Mouse (Mus musculus): ENCODE data around the gene Rbks. TPM values are rescaled to one million over a fixed set of nuclear protein-coding genes. Genes with fewer than 3 reads are reported as not detected.
"Not testable (repeated sequence)": the region's sequence is repeated elsewhere in the genome, so short reads cannot be mapped to it uniquely, and the experiment has no call there.

The Rbks gene
- polyA plus RNA-seq, 1 experiment from 2014 or later = 1.7 TPM

DNA sequence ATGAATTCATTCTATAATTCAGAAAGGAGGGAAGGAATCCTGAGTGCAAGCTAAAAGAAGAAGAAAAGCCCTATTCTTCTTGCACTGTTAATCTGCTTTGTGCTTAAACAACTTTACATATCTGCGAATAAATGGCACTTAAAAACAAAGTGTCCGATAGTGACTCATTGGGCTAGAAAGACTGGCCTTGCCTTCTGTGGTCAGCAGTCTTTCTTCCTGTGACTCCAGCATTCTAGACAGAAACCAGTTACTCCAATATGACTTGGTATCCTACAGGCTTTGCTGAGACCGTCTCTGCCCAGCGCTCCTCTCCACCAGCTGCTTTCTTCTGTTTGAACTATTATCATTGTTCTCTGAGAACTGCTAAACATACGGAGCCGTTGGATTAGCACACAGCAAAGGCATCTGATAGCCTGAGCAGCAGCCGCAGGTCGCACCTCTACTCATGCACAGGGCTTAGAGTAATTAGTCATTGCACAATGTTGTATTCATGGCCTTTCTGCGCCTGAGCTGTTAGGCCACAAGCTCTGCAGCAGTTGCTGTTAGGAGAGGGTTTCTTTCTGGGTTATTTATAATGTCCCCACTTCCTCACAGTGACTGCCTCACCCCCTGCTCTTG, 60.7 kb downstream of the Rbks start:
- ATAC-seq (ENCODE audit: low FRiP score) = no peak
- peaks cover 17% of the 10 kb centered on the region for H3K4me1 ChIP-seq
- no peak overlapping the region for H3K9ac ChIP-seq
- H3K4me3 ChIP-seq (replicated peaks) = no peak overlapping the region
- no peak overlapping the region for H3K4me2 ChIP-seq
- H3K27ac ChIP-seq = no peak overlapping the region
- WGBS = 30% methylated on average over 9 of the region's 9 CpGs
- H3K36me3 ChIP-seq (replicated peaks) = no peaks in the 10 kb centered on the region
- no peaks in the 10 kb centered on the region for H3K9me3 ChIP-seq
- H3K27me3 ChIP-seq = no peaks in the 10 kb centered on the region

- H3K4me1 ChIP-seq = peaks cover 17% of the 10 kb centered on the region
- H3K9me3 ChIP-seq = no peaks in the 10 kb centered on the region
- 37% methylated on average over 5 of the region's 5 CpGs for WGBS
- H3K4me2 ChIP-seq = no peak overlapping the region
- no peak overlapping the region for H3K4me3 ChIP-seq (replicated peaks)
- ATAC-seq (ENCODE audit: low FRiP score) = no peak
- no peaks in the 10 kb centered on the region for H3K36me3 ChIP-seq (replicated peaks)
- H3K9ac ChIP-seq = no peak overlapping the region
- no peaks in the 10 kb centered on the region for H3K27me3 ChIP-seq
- H3K27ac ChIP-seq = no peak overlapping the region
These were observed 62.7 kb downstream of the Rbks start for GRCm38 (mm10) chr5:31634679-31635078.

GRCm38 (mm10) chr5:31634161-31634560, 63.3 kb downstream of the Rbks start:
- H3K4me3 ChIP-seq (replicated peaks) = no peak overlapping the region
- H3K27me3 ChIP-seq = no peaks in the 10 kb centered on the region
- no peaks in the 10 kb centered on the region for H3K36me3 ChIP-seq (replicated peaks)
- no peak overlapping the region for H3K27ac ChIP-seq
- H3K9ac ChIP-seq = no peak overlapping the region
- WGBS = 58% methylated on average over 4 of the region's 4 CpGs
- no peak for ATAC-seq (ENCODE audit: low FRiP score)
- no peaks in the 10 kb centered on the region for H3K9me3 ChIP-seq
- peaks cover 17% of the 10 kb centered on the region for H3K4me1 ChIP-seq
- no peak overlapping the region for H3K4me2 ChIP-seq

DNA sequence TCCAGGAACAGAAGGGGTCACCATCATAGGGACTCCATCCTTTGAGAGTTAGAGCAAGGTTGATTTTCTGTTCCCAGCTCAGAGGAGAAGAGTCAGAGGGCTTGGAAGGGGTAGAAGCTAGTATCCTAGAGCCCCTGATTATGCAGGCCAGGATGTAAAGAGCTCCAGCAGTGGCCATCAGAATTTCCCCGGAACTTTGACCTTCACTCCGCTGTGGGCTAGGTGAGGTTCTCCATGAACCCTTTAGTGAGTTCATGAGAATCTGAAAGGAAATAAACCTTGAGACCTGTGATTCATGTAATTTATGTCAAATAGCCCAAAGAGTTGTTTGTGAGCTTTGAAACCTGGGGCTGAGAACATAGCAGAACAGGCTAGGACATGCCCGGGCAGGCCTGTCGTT, 66.3 kb downstream of the Rbks start:
- H3K4me1 ChIP-seq; H3K27ac ChIP-seq; H3K36me3 ChIP-seq (replicated peaks); H3K9me3 ChIP-seq; ATAC-seq (ENCODE audit: low FRiP score); H3K9ac ChIP-seq; H3K27me3 ChIP-seq; H3K4me2 ChIP-seq; H3K4me3 ChIP-seq (replicated peaks): not testable (repeated sequence)
- 95% methylated on average over 4 of the region's 4 CpGs for WGBS

- 0 out of 2 replicates have a peak overlapping the region, but pooled peaks have one; percentile 13 for H3K27ac ChIP-seq
- H3K9me3 ChIP-seq = no peaks in the 10 kb centered on the region
- H3K4me3 ChIP-seq (replicated peaks) = no peak overlapping the region
- no peaks in the 10 kb centered on the region for H3K36me3 ChIP-seq (replicated peaks)
- no peaks in the 10 kb centered on the region for H3K27me3 ChIP-seq
- 65% methylated on average over 5 of the region's 5 CpGs for WGBS
- H3K4me2 ChIP-seq = no peak overlapping the region
- no peak overlapping the region for H3K9ac ChIP-seq
- no peak for ATAC-seq (ENCODE audit: low FRiP score)
- no peaks in the 10 kb centered on the region for H3K4me1 ChIP-seq
These were observed 67.4 kb downstream of the Rbks start for GRCm38 (mm10) chr5:31630064-31630463.

DNA sequence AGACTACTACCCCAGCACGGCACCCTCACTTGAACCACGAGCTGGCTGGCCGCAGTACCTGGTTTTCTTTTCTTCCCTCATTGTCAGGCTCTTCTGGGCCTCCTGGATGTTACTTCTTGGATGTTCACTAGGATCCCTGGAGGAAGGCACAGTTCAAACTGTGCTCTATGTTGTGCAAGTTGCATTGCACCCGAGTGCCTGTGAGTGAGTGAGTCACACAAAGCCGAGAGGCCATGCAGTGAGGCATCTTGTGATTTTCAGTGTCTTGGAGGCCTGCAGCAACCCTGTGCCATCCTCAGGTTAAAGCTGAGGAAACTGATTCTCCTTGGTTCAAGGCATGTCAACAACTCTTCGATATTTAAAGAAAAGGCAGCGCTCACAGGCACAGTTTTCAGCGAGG, 68.9 kb downstream of the Rbks start:
- Histone ChIP-seq H3K4me1 (no peaks in the 10 kb centered on the region), H3K9ac (no peak overlapping the region), H3K4me2 (no peak overlapping the region), H3K4me3 (replicated peaks) (no peak overlapping the region), H3K36me3 (replicated peaks) (no peaks in the 10 kb centered on the region), H3K27ac (no peak overlapping the region), H3K27me3 (no peaks in the 10 kb centered on the region), H3K9me3 (no peaks in the 10 kb centered on the region)
- no peak for ATAC-seq (ENCODE audit: low FRiP score)
- WGBS = 87% methylated on average over 8 of the region's 8 CpGs

GRCm38 (mm10) chr5:31627562-31628526, 69.6 kb downstream of the Rbks start:
- no peak overlapping the region for H3K27ac ChIP-seq
- H3K4me1 ChIP-seq = no peaks in the 10 kb centered on the region
- WGBS = 76% methylated on average over 9 of the region's 9 CpGs
- no peak for ATAC-seq (ENCODE audit: low FRiP score)
- no peaks in the 10 kb centered on the region for H3K27me3 ChIP-seq
- H3K4me3 ChIP-seq (replicated peaks) = no peak overlapping the region
- H3K36me3 ChIP-seq (replicated peaks) = no peaks in the 10 kb centered on the region
- no peak overlapping the region for H3K9ac ChIP-seq
- no peak overlapping the region for H3K4me2 ChIP-seq
- H3K9me3 ChIP-seq = no peaks in the 10 kb centered on the region

DNA sequence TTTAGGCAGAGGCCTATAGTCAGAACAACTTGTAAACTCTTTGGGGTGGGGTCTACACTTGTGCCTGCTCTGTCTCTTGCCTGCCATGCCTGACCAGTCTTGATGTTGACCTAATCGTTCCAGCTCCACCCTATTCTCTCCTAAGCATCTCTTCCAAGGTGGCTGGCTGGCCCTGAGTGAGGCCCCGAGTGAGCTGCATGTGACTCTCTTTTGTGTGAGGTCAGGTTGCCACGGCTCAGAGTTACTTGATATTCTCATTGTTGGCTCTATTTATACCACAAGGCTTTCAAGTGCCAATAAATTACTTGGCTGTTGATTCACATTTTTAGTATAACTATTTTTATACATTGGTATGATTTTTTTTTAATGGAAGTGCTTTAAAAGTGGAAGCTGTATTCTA, 70.3 kb downstream of the Rbks start:
- 43% methylated on average over 3 of the region's 3 CpGs for WGBS
- H3K27me3 ChIP-seq = no peaks in the 10 kb centered on the region
- no peak overlapping the region for H3K9ac ChIP-seq
- H3K9me3 ChIP-seq = no peaks in the 10 kb centered on the region
- no peaks in the 10 kb centered on the region for H3K4me1 ChIP-seq
- H3K36me3 ChIP-seq (replicated peaks) = peaks cover 2% of the 10 kb centered on the region; the same call in 1 of the 2 replicates
- no peak for ATAC-seq (ENCODE audit: low FRiP score)
- H3K27ac ChIP-seq = no peak overlapping the region
- no peak overlapping the region for H3K4me2 ChIP-seq
- H3K4me3 ChIP-seq (replicated peaks) = no peak overlapping the region

DNA sequence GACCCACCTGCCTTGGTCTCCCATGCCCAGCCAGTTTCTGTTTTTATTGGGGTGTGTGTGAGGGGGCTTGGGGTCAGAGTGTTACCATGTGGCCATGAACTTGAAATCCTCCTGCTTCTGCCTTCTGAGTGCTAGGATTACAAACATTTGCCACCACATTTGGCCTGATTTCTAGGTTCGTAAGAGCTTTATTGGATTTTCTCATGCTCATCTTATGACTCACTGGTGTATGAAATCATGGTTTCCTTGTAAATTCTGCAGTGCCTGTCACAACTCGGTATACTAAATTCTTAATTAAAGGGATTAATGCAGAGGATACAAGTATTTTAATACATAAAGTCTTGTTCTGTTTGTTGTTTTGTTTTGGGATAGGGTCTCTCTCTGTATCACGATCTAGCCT, 77.1 kb downstream of the Rbks start:
- Histone ChIP-seq H3K27ac (no peak overlapping the region), H3K9ac (no peak overlapping the region), H3K9me3 (no peaks in the 10 kb centered on the region), H3K27me3 (no peaks in the 10 kb centered on the region), H3K36me3 (replicated peaks) (peaks cover 37% of the 10 kb centered on the region), H3K4me1 (peaks cover under 1% of the 10 kb centered on the region; the same call in 1 of the 2 replicates), H3K4me2 (no peak overlapping the region), H3K4me3 (replicated peaks) (no peak overlapping the region)
- WGBS = 93% methylated on average over 3 of the region's 3 CpGs
- ATAC-seq (ENCODE audit: low FRiP score) = no peak

GRCm38 (mm10) chr5:31614339-31615025, 82.9 kb downstream of the Rbks start:
- peak overlapping the region; percentile 59 for H3K4me2 ChIP-seq
- ATAC-seq (ENCODE audit: low FRiP score) = no peak; the same call in 1 of the 2 replicates
- H3K4me1 ChIP-seq = peaks cover 12% of the 10 kb centered on the region
- H3K27me3 ChIP-seq = no peaks in the 10 kb centered on the region
- peaks cover 25% of the 10 kb centered on the region for H3K36me3 ChIP-seq (replicated peaks)
- no peaks in the 10 kb centered on the region for H3K9me3 ChIP-seq
- WGBS = 51% methylated on average over 6 of the region's 6 CpGs
- H3K27ac ChIP-seq = no peak overlapping the region
- H3K9ac ChIP-seq = peak overlapping the region; percentile 68
- peak overlapping the region; percentile 79 for H3K4me3 ChIP-seq (replicated peaks)

GRCm38 (mm10) chr5:31613852-31614286, 83.6 kb downstream of the Rbks start:
- peak overlapping the region; percentile 79 for H3K4me3 ChIP-seq (replicated peaks)
- peaks cover 20% of the 10 kb centered on the region for H3K36me3 ChIP-seq (replicated peaks)
- no peaks in the 10 kb centered on the region for H3K9me3 ChIP-seq
- H3K27ac ChIP-seq = peak overlapping the region; percentile 83
- WGBS = under 1% methylated on average over 37 of the region's 37 CpGs
- ATAC-seq (ENCODE audit: low FRiP score) = peak; percentile 94
- peak overlapping the region; percentile 59 for H3K4me2 ChIP-seq
- peak overlapping the region; percentile 68 for H3K9ac ChIP-seq
- peaks cover 12% of the 10 kb centered on the region for H3K4me1 ChIP-seq
- H3K27me3 ChIP-seq = no peaks in the 10 kb centered on the region

- H3K9ac ChIP-seq = no peak overlapping the region
- peaks cover 12% of the 10 kb centered on the region for H3K4me1 ChIP-seq
- H3K4me3 ChIP-seq (replicated peaks) = no peak overlapping the region
- peaks cover 2% of the 10 kb centered on the region for H3K36me3 ChIP-seq (replicated peaks)
- H3K27me3 ChIP-seq = no peaks in the 10 kb centered on the region
- H3K27ac ChIP-seq = no peak overlapping the region
- 84% methylated on average over 1 of the region's 1 CpGs for WGBS
- no peaks in the 10 kb centered on the region for H3K9me3 ChIP-seq
- no peak for ATAC-seq (ENCODE audit: low FRiP score)
- H3K4me2 ChIP-seq = no peak overlapping the region
These were observed 86.2 kb downstream of the Rbks start for GRCm38 (mm10) chr5:31611186-31611585.

All from forebrain, embryonic 12.5 days (tissue).